ENCODE assay signal across 9 mouse cellular contexts in genomic region chr11:102249351-102250090, GRCm38 (mm10). TPM values are rescaled to one million over a fixed set of nuclear protein-coding genes. Genes with fewer than 3 reads are reported as not detected.
A peak's percentile ranks its signal among the peaks of the same experiment; 100 is the strongest.
DNase-seq lines count a peak whose midpoint lies in the region; ATAC-seq lines count a peak whose summit lies in the region.
"Had no signal": no experiment of that assay in that cellular context is flagged by ENCODE, and none has a peak within 500 bp of the region (broad histone marks: within the 10 kb centered on the region; RNA-seq: fewer than 3 reads in every experiment).

No protein-coding gene starts in this region.

- no peak for DNase-seq in heart, embryonic 10.5 days (ENCODE audit: low spot score)
- DNase-seq in heart, postnatal 14 days = no peak
- peak; percentile 18 for DNase-seq in MN1 (ENCODE audit: low spot score)
- no peak for DNase-seq in midbrain, embryonic 10.5 days (ENCODE audit: low spot score)
- DNase-seq in right cerebral cortex, postnatal 25 days = no peak
- no peak for DNase-seq in lung, postnatal 10 days
- no peak for DNase-seq in gastrocnemius, postnatal 14 days

- no peaks in the 10 kb centered on the region for H3K9me3 ChIP-seq in heart, embryonic 10.5 days
- no peaks in the 10 kb centered on the region for H3K9me3 ChIP-seq in hindbrain, embryonic 12.5 days (replicated peaks)
- H3K9me3 ChIP-seq in midbrain, embryonic 10.5 days (replicated peaks) = no peaks in the 10 kb centered on the region

- H3K4me3 ChIP-seq in heart, embryonic 10.5 days = peak overlapping the region; percentile 81
- peak overlapping the region; percentile 58 for H3K4me3 ChIP-seq in hindbrain, embryonic 12.5 days
- H3K4me3 ChIP-seq in midbrain, embryonic 10.5 days = peak overlapping the region; percentile 86

- H3K36me3 ChIP-seq in heart, embryonic 10.5 days = peaks cover 16% of the 10 kb centered on the region
- 0 out of 2 replicates have a peak, but pooled peaks cover 4% of the 10 kb centered on the region for H3K36me3 ChIP-seq in hindbrain, embryonic 12.5 days
- peaks cover 37% of the 10 kb centered on the region for H3K36me3 ChIP-seq in midbrain, embryonic 10.5 days

- peak overlapping the region; percentile 84 for H3K4me2 ChIP-seq in hindbrain, embryonic 12.5 days (replicated peaks)

- peak overlapping the region; percentile 65 for H3K9ac ChIP-seq in hindbrain, embryonic 12.5 days

- no peaks in the 10 kb centered on the region for H3K27me3 ChIP-seq in heart, embryonic 10.5 days (ENCODE audit: insufficient read depth, poor library complexity, severe bottlenecking)
- H3K27me3 ChIP-seq in hindbrain, embryonic 12.5 days = no peaks in the 10 kb centered on the region
- H3K27me3 ChIP-seq in midbrain, embryonic 10.5 days (ENCODE audit: low read depth, poor library complexity, severe bottlenecking) = peaks cover 9% of the 10 kb centered on the region

- ATAC-seq in hindbrain, embryonic 12.5 days (ENCODE audit: low FRiP score) = no peak

- intact Hi-C loops in heart, postnatal 14 days (cut with DNase I) = loop anchor here (2.0 kb wide), 2 partner anchors 15 kb away; no protein-coding TSS in a partner anchor
- intact Hi-C loops in gastrocnemius, postnatal 14 days (cut with DNase I; ENCODE audit: low total_unique reads) = no loop called here

- peak overlapping the region; percentile 87 for H3K27ac ChIP-seq in heart, embryonic 10.5 days
- no peak overlapping the region for H3K27ac ChIP-seq in hindbrain, embryonic 12.5 days
- peak overlapping the region; percentile 87 for H3K27ac ChIP-seq in midbrain, embryonic 10.5 days (replicated peaks)

- 14% methylated on average over 9 of the region's 9 CpGs for WGBS in heart, embryonic 10.5 days
- 14% methylated on average over 9 of the region's 9 CpGs for WGBS in hindbrain, embryonic 12.5 days
- 15% methylated on average over 9 of the region's 9 CpGs for WGBS in midbrain, embryonic 10.5 days

- H3K4me1 ChIP-seq in heart, embryonic 10.5 days = peaks cover 33% of the 10 kb centered on the region
- peaks cover 21% of the 10 kb centered on the region for H3K4me1 ChIP-seq in hindbrain, embryonic 12.5 days
- peaks cover 31% of the 10 kb centered on the region for H3K4me1 ChIP-seq in midbrain, embryonic 10.5 days

RNA-seq across cellular contexts. Expression of gene BC030867, which starts 0.8 kb away (rescaled TPM):
- 16.5 and 19.4 TPM in 2 replicates for polyA plus RNA-seq in heart, embryonic 10.5 days (2016; fragmentation: Nextera tagmentation; extraction: Ambion mirVana)
- under 1 TPM; 0.74 to 0.83 TPM for total RNA-seq in heart, postnatal 14 days (2021)
- polyA plus RNA-seq in hindbrain, embryonic 12.5 days (2016; fragmentation: Nextera tagmentation; extraction: Ambion mirVana) = 9.4 and 12.5 TPM in 2 replicates
- polyA plus RNA-seq in midbrain, embryonic 10.5 days (2016; fragmentation: Nextera tagmentation; extraction: Ambion mirVana) = 25.8 and 27.3 TPM in 2 replicates
- under 1 TPM; 0.11 to 0.47 TPM for total RNA-seq in gastrocnemius, postnatal 14 days (2021)
- total RNA-seq: monocyte, adult 5-6 weeks had no signal

RNA-seq across cellular contexts. Expression of gene Asb16, which starts 19.0 kb away (rescaled TPM):
- 0.06 and 0.08 TPM in 2 replicates for polyA plus RNA-seq in heart, embryonic 10.5 days (2016; fragmentation: Nextera tagmentation; extraction: Ambion mirVana)
- under 1 TPM; 0.61 to 0.62 TPM for total RNA-seq in heart, postnatal 14 days (2021)
- polyA plus RNA-seq in hindbrain, embryonic 12.5 days (2016; fragmentation: Nextera tagmentation; extraction: Ambion mirVana) = not detected in 2 replicates
- 0.05 TPM in 1 of 2 replicates, not detected in the other for polyA plus RNA-seq in midbrain, embryonic 10.5 days (2016; fragmentation: Nextera tagmentation; extraction: Ambion mirVana)
- 10 to 100 TPM; 58.9 to 61.2 TPM for total RNA-seq in gastrocnemius, postnatal 14 days (2021)
- total RNA-seq: monocyte, adult 5-6 weeks had no signal

RNA-seq across cellular contexts. Expression of gene Hdac5, which starts 19.6 kb away (rescaled TPM):
- polyA plus RNA-seq in heart, embryonic 10.5 days (2016; fragmentation: Nextera tagmentation; extraction: Ambion mirVana) = 84.9 and 103 TPM in 2 replicates
- 100 to 1,000 TPM; 122 to 138 TPM for total RNA-seq in heart, postnatal 14 days (2021)
- 97.2 and 103 TPM in 2 replicates for polyA plus RNA-seq in hindbrain, embryonic 12.5 days (2016; fragmentation: Nextera tagmentation; extraction: Ambion mirVana)
- 57.3 and 68.9 TPM in 2 replicates for polyA plus RNA-seq in midbrain, embryonic 10.5 days (2016; fragmentation: Nextera tagmentation; extraction: Ambion mirVana)
- total RNA-seq in gastrocnemius, postnatal 14 days (2021) = 10 to 100 TPM; 59.5 to 65.6 TPM

RNA-seq across cellular contexts. Expression of gene Tmub2, which starts 35.2 kb away (rescaled TPM):
- polyA plus RNA-seq in heart, embryonic 10.5 days (2016; fragmentation: Nextera tagmentation; extraction: Ambion mirVana) = 40.1 and 41.8 TPM in 2 replicates
- total RNA-seq in heart, postnatal 14 days (2021) = 10 to 100 TPM; 26.6 TPM
- polyA plus RNA-seq in hindbrain, embryonic 12.5 days (2016; fragmentation: Nextera tagmentation; extraction: Ambion mirVana) = 67.9 and 68.4 TPM in 2 replicates
- polyA plus RNA-seq in midbrain, embryonic 10.5 days (2016; fragmentation: Nextera tagmentation; extraction: Ambion mirVana) = 51.3 and 60.5 TPM in 2 replicates
- 10 to 100 TPM; 14.8 to 14.9 TPM for total RNA-seq in gastrocnemius, postnatal 14 days (2021)

RNA-seq across cellular contexts. Expression of gene Atxn7l3, which starts 46.9 kb away (rescaled TPM):
- polyA plus RNA-seq in heart, embryonic 10.5 days (2016; fragmentation: Nextera tagmentation; extraction: Ambion mirVana) = 9.1 and 14.3 TPM in 2 replicates
- total RNA-seq in heart, postnatal 14 days (2021) = 10 to 100 TPM; 26.5 to 29.5 TPM
- polyA plus RNA-seq in hindbrain, embryonic 12.5 days (2016; fragmentation: Nextera tagmentation; extraction: Ambion mirVana) = 28.5 and 29.7 TPM in 2 replicates
- polyA plus RNA-seq in midbrain, embryonic 10.5 days (2016; fragmentation: Nextera tagmentation; extraction: Ambion mirVana) = 13.9 and 16.5 TPM in 2 replicates
- total RNA-seq in gastrocnemius, postnatal 14 days (2021) = 10 to 100 TPM; 15.9 to 17.5 TPM
